Mouse (Mus musculus) heart, adult 2 months (tissue): Measurements from ENCODE around the gene Mras.

Experiments
- CTCF ChIP-seq: fragments of 200-600 bp; IDR thresholded peaks from 2 replicates; pipeline ENCODE4 v1.8.1; 2022; ENCODE audit warnings: antibody characterized with exemption, mild to moderate bottlenecking, moderate library complexity
- EP300 ChIP-seq: fragments of 200-500 bp; IDR thresholded peaks from 2 replicates; pipeline ENCODE4 v1.6.1; 2011; ENCODE audit warnings: low read depth, low read length, control low read depth; ENCODE audit not compliant: insufficient read depth
- POLR2A ChIP-seq: fragments of 200-500 bp; IDR thresholded peaks from 2 replicates; pipeline ENCODE4 v1.6.1; 2011; ENCODE audit warnings: mild to moderate bottlenecking, low read depth, low read length, control low read depth; ENCODE audit not compliant: insufficient read depth

DNA sequence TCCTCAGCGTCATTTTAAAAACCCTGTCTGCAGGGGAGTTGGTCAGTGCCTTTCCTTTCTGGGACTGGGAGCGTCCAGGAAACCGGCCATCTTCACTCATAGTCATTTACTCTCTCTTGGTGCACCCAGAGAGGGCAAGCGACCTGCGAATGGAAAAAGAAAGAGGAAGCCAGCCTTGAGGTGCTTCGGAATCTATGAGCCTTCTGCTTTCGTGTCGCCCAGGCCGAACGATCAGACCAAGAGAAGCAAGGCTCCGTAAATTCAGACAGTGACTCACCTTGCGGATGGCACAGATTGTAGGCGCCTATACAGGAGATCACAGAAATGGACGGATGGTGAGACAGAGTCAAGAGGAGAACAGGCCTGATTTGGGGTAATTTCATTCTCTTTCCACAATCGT, 78.2 kb downstream of the Mras start:
- TF ChIP-seq POLR2A (no peak), CTCF (no peak), EP300 (no peak)
